Mouse (Mus musculus): ENCODE measurements around the gene Itpr2. TPM values are rescaled to one million over a fixed set of nuclear protein-coding genes. Genes with fewer than 3 reads are reported as not detected.

Gene Itpr2
- polyA plus RNA-seq, 1 experiment from 2014 or later: 3.9 TPM

- ATAC-seq (ENCODE audit: low FRiP score) (no peak), DNase-seq (ENCODE audit: low spot score, missing footprints) (no peak)
- Histone ChIP-seq H3K4me1 (ENCODE audit: control insufficient read depth, insufficient read depth, low read length) (no peaks in the 10 kb centered on the region), H3K27ac (ENCODE audit: low read depth, low read length) (no peak overlapping the region), H3K27me3 (ENCODE audit: control insufficient read depth, insufficient read depth, low read length) (no peaks in the 10 kb centered on the region), H3K36me3 (ENCODE audit: control insufficient read depth, insufficient read depth, low read length) (no peaks in the 10 kb centered on the region), H3K4me2 (no peak overlapping the region), H3K4me3 (ENCODE audit: low read depth, low read length) (no peak overlapping the region), H3K9ac (ENCODE audit: low read length) (no peak overlapping the region), H3K9me3 (ENCODE audit: control insufficient read depth, low read length) (no peaks in the 10 kb centered on the region)
- WGBS: 100% methylated on average over 1 of the region's 1 CpGs
Measured at GRCm38 (mm10) chr6:146125621-146126020, 376.4 kb downstream of the Itpr2 start.

DNA sequence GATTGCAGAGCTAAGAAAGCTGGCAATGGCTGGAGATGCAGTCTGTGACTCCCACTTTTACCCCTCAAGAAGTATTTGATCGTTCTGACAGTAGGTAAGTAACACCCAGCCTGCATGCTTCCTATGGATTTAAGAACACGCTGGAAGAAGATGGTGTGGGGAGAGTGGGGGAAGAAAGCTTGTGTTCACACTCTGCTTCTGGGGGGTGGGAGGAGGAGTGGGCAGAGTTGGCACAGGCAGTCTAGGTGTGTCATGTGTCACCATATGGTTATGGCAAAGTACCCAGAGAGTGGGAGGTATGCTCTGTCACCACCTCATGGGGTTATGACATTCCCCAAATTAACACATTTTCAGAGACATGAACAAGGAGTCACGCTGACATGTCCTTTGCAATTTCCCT lies 377.5 kb downstream of the Itpr2 start:
- Histone ChIP-seq H3K36me3 (ENCODE audit: control insufficient read depth, insufficient read depth, low read length) (no peaks in the 10 kb centered on the region), H3K4me3 (ENCODE audit: low read depth, low read length) (no peak overlapping the region), H3K27ac (ENCODE audit: low read depth, low read length) (no peak overlapping the region), H3K9me3 (ENCODE audit: control insufficient read depth, low read length) (no peaks in the 10 kb centered on the region), H3K27me3 (ENCODE audit: control insufficient read depth, insufficient read depth, low read length) (no peaks in the 10 kb centered on the region), H3K9ac (ENCODE audit: low read length) (no peak overlapping the region), H3K4me2 (no peak overlapping the region), H3K4me1 (ENCODE audit: control insufficient read depth, insufficient read depth, low read length) (no peaks in the 10 kb centered on the region)
- ATAC-seq (ENCODE audit: low FRiP score) (no peak), DNase-seq (ENCODE audit: low spot score, missing footprints) (no peak)
- WGBS: 84% methylated on average over 3 of the region's 3 CpGs

GRCm38 (mm10) chr6:146123656-146124055 lies 378.4 kb downstream of the Itpr2 start:
- WGBS: 93% methylated on average over 4 of the region's 4 CpGs
- no peak overlapping the region for H3K4me3 ChIP-seq (ENCODE audit: low read depth, low read length)

GRCm38 (mm10) chr6:146120172-146120571 lies 381.9 kb downstream of the Itpr2 start:
- H3K36me3 ChIP-seq (ENCODE audit: control insufficient read depth, insufficient read depth, low read length): no peaks in the 10 kb centered on the region
- WGBS: 87% methylated on average over 6 of the region's 6 CpGs
- no peak for ATAC-seq (ENCODE audit: low FRiP score)

More at GRCm38 (mm10) chr6:146123656-146124055, 378.4 kb downstream of the Itpr2 start:
- DNase-seq (ENCODE audit: low spot score, missing footprints) (no peak), ATAC-seq (ENCODE audit: low FRiP score) (no peak)
- Histone ChIP-seq H3K4me1 (ENCODE audit: control insufficient read depth, insufficient read depth, low read length) (no peaks in the 10 kb centered on the region), H3K9ac (ENCODE audit: low read length) (no peak overlapping the region), H3K27me3 (ENCODE audit: control insufficient read depth, insufficient read depth, low read length) (no peaks in the 10 kb centered on the region), H3K9me3 (ENCODE audit: control insufficient read depth, low read length) (no peaks in the 10 kb centered on the region), H3K36me3 (ENCODE audit: control insufficient read depth, insufficient read depth, low read length) (no peaks in the 10 kb centered on the region), H3K27ac (ENCODE audit: low read depth, low read length) (no peak overlapping the region), H3K4me2 (no peak overlapping the region)

DNA sequence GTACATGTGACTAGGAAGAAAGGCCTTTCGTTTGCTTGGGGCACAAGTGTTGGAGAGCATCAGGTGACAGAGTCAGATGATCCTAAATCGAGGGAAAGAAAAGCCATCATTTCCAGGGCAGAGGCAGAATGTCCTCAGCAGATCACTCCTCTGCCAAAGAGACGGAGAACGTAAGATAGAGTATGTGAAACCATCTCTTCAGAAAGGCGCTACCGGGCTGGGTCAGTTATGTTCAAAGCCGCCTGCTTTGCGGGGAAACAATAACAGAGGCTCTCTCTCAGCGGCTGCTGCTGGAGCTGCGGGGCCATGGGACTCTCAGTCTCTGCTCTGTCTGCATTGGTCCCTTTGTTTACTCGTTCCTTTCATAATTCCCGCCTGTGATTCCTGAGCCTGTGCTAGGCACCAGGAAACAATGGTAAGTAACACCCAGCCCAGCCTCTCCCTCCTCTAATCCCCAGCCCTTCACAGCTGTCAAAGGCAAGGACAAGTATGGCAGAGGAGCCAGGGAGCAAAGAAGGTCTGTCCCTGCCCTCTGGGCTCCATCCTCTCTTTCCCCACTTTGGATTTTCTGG lies 387.2 kb downstream of the Itpr2 start:
- 7% methylated on average over 12 of the region's 12 CpGs for WGBS
- Histone ChIP-seq H3K9me3 (ENCODE audit: control insufficient read depth, low read length) (no peaks in the 10 kb centered on the region), H3K27me3 (ENCODE audit: control insufficient read depth, insufficient read depth, low read length) (no peaks in the 10 kb centered on the region), H3K9ac (ENCODE audit: low read length) (peak overlapping the region; percentile 41), H3K4me2 (peak overlapping the region; percentile 31; the same call in 1 of the 2 replicates), H3K4me1 (ENCODE audit: control insufficient read depth, insufficient read depth, low read length) (peaks cover 29% of the 10 kb centered on the region), H3K36me3 (ENCODE audit: control insufficient read depth, insufficient read depth, low read length) (no peaks in the 10 kb centered on the region), H3K27ac (ENCODE audit: low read depth, low read length) (peak overlapping the region; percentile 81), H3K4me3 (ENCODE audit: low read depth, low read length) (no peak overlapping the region)
- DNase-seq (ENCODE audit: low spot score, missing footprints) (peak; percentile 93), ATAC-seq (ENCODE audit: low FRiP score) (peak; percentile 87)

More at GRCm38 (mm10) chr6:146120172-146120571, 381.9 kb downstream of the Itpr2 start:
- Histone ChIP-seq H3K4me3 (ENCODE audit: low read depth, low read length) (no peak overlapping the region), H3K4me1 (ENCODE audit: control insufficient read depth, insufficient read depth, low read length) (peaks cover 2% of the 10 kb centered on the region; the same call in 1 of the 2 replicates), H3K9me3 (ENCODE audit: control insufficient read depth, low read length) (no peaks in the 10 kb centered on the region), H3K27me3 (ENCODE audit: control insufficient read depth, insufficient read depth, low read length) (no peaks in the 10 kb centered on the region), H3K9ac (ENCODE audit: low read length) (no peak overlapping the region), H3K4me2 (no peak overlapping the region), H3K27ac (ENCODE audit: low read depth, low read length) (no peak overlapping the region)
- DNase-seq (ENCODE audit: low spot score, missing footprints): peak; percentile 54

DNA sequence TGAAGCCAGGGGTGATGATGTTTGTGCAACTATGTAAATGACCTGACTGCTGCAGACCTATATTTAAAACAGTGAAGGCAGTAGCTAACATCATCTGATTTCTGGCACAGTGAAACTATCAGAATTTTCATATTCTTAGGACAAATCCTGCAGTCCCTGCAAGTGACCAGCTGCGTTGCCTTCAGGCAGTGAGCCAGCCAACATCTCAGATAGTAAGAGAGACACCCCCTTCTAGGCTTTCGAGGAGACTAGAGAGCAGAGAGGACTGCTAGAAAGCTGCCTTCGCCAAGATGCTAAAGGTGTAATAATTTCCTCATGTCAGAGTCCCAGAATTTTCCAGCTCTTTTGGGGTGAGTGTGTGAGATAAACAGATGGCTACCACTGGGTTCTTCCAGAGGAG lies 388.0 kb downstream of the Itpr2 start:
- WGBS: 73% methylated on average over 3 of the region's 3 CpGs
- H3K36me3 ChIP-seq (ENCODE audit: control insufficient read depth, insufficient read depth, low read length): no peaks in the 10 kb centered on the region
- no peak overlapping the region for H3K27ac ChIP-seq (ENCODE audit: low read depth, low read length)
- H3K4me3 ChIP-seq (ENCODE audit: low read depth, low read length): no peak overlapping the region
- H3K4me2 ChIP-seq: no peak overlapping the region
- H3K4me1 ChIP-seq (ENCODE audit: control insufficient read depth, insufficient read depth, low read length): peaks cover 31% of the 10 kb centered on the region
- no peak overlapping the region for H3K9ac ChIP-seq (ENCODE audit: low read length)
- no peak for ATAC-seq (ENCODE audit: low FRiP score)
- no peaks in the 10 kb centered on the region for H3K9me3 ChIP-seq (ENCODE audit: control insufficient read depth, low read length)
- DNase-seq (ENCODE audit: low spot score, missing footprints): peak; percentile 83
- no peaks in the 10 kb centered on the region for H3K27me3 ChIP-seq (ENCODE audit: control insufficient read depth, insufficient read depth, low read length)

GRCm38 (mm10) chr6:146113085-146113484 lies 388.9 kb downstream of the Itpr2 start:
- Histone ChIP-seq H3K4me3 (ENCODE audit: low read depth, low read length) (no peak overlapping the region), H3K4me1 (ENCODE audit: control insufficient read depth, insufficient read depth, low read length) (peaks cover 31% of the 10 kb centered on the region), H3K9ac (ENCODE audit: low read length) (no peak overlapping the region), H3K4me2 (no peak overlapping the region), H3K27me3 (ENCODE audit: control insufficient read depth, insufficient read depth, low read length) (no peaks in the 10 kb centered on the region), H3K9me3 (ENCODE audit: control insufficient read depth, low read length) (no peaks in the 10 kb centered on the region), H3K27ac (ENCODE audit: low read depth, low read length) (no peak overlapping the region; the same call in 1 of the 2 replicates), H3K36me3 (ENCODE audit: control insufficient read depth, insufficient read depth, low read length) (no peaks in the 10 kb centered on the region)
- DNase-seq (ENCODE audit: low spot score, missing footprints) (no peak), ATAC-seq (ENCODE audit: low FRiP score) (no peak)
- 91% methylated on average over 4 of the region's 4 CpGs for WGBS

DNA sequence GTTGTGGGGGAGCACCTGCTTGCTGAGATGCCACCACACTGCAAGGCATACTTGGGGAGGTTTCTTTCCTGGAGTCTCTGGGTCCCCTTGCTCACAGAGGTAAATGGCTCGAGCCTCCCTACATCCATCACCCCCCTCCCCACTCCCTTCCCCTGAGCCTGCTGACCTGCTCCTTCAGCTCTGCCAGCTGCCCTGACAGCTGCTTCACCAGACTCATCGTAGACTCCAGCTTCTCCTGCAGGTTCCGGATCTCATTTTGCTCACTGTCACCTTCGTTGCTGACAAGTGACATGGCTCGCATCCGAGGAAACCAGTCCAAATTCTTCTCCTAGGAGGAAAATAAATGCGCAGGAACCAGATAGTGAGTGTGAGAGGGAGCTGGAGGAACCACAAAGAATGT lies 389.8 kb downstream of the Itpr2 start:
- DNase-seq (ENCODE audit: low spot score, missing footprints): peak; percentile 89

GRCm38 (mm10) chr6:146111781-146112180 lies 390.2 kb downstream of the Itpr2 start:
- DNase-seq (ENCODE audit: low spot score, missing footprints): peak; percentile 88
- no peaks in the 10 kb centered on the region for H3K27me3 ChIP-seq (ENCODE audit: control insufficient read depth, insufficient read depth, low read length)
- H3K9ac ChIP-seq (ENCODE audit: low read length): peak overlapping the region; percentile 10; the same call in 1 of the 2 replicates
- no peak overlapping the region for H3K4me2 ChIP-seq
- no peaks in the 10 kb centered on the region for H3K36me3 ChIP-seq (ENCODE audit: control insufficient read depth, insufficient read depth, low read length)
- no peaks in the 10 kb centered on the region for H3K9me3 ChIP-seq (ENCODE audit: control insufficient read depth, low read length)
- no peak for ATAC-seq (ENCODE audit: low FRiP score)
- peak overlapping the region; percentile 41 for H3K27ac ChIP-seq (ENCODE audit: low read depth, low read length)
- 64% methylated on average over 6 of the region's 6 CpGs for WGBS
- H3K4me1 ChIP-seq (ENCODE audit: control insufficient read depth, insufficient read depth, low read length): peaks cover 31% of the 10 kb centered on the region
- no peak overlapping the region for H3K4me3 ChIP-seq (ENCODE audit: low read depth, low read length)

More for the DNA sequence above, 389.8 kb downstream of the Itpr2 start:
- peak overlapping the region; percentile 10; the same call in 1 of the 2 replicates for H3K9ac ChIP-seq (ENCODE audit: low read length)
- H3K36me3 ChIP-seq (ENCODE audit: control insufficient read depth, insufficient read depth, low read length): no peaks in the 10 kb centered on the region
- peaks cover 31% of the 10 kb centered on the region for H3K4me1 ChIP-seq (ENCODE audit: control insufficient read depth, insufficient read depth, low read length)
- H3K4me3 ChIP-seq (ENCODE audit: low read depth, low read length): no peak overlapping the region
- no peaks in the 10 kb centered on the region for H3K9me3 ChIP-seq (ENCODE audit: control insufficient read depth, low read length)
- 61% methylated on average over 7 of the region's 7 CpGs for WGBS
- H3K4me2 ChIP-seq: no peak overlapping the region
- H3K27me3 ChIP-seq (ENCODE audit: control insufficient read depth, insufficient read depth, low read length): no peaks in the 10 kb centered on the region
- H3K27ac ChIP-seq (ENCODE audit: low read depth, low read length): peak overlapping the region; percentile 41
- ATAC-seq (ENCODE audit: low FRiP score): no peak

Data from midbrain, embryonic 11.5 days (tissue).